Mouse (Mus musculus): ENCODE measurements at regions not wholly inside any gene's neighbourhood (a gene's known extent, or its start where the extent isn't known, plus 50 kb on each side); places are given as distances from the start of the nearest gene placed in this dataset.

DNA sequence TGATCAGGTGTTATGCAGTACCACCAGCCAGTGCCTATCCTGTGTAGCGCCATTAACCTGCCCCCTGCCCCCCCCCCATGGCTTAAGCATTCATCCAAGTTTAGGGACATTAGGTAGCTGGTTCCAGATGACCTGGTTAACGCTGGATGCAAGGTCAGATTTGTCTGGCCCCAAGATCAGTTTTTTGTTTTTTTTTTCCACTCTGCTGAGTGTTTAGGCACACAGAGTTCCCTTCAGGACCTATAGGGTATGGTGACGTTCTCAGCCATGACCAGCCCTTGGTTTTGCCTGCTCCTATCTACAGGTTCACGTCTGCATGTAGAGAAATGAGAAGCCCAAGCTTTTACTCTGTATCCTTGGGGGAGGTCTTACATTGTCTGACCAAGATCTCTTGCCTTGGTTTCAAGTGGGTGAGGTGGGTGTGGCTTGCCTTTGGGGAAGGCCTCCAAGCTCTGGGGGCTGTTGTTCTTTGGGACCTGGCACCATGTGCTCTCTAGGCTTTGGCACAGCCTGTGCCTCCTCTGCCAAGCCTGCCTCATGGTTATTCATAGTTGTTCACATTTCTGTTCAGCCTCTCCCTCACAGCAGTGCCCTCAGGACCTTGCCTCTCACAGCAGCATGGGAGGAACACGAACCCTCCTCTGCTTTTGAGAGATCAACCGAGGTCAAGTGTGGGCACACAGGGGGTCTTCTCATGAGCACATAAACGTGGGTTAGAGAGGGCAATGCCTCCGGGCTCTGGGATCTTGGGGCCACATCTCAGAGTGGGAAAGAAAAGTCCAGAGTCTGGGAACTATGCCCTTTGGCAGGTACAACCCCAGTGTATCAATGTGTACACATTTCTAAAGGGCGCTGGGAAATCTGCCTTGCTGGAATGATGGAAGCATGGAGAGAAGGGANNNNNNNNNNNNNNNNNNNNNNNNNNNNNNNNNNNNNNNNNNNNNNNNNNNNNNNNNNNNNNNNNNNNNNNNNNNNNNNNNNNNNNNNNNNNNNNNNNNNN lies 208.8 kb upstream of the Peli2 start:
- peaks cover 3% of the 10 kb centered on the region; the same call in 1 of the 2 replicates for H3K4me1 ChIP-seq (ENCODE audit: control insufficient read depth, insufficient read depth, low read length)
- no peaks in the 10 kb centered on the region for H3K27me3 ChIP-seq (ENCODE audit: control insufficient read depth, insufficient read depth, low read length)
- 36% methylated on average over 9 of the region's 9 CpGs for WGBS
- no peak overlapping the region; the same call in 1 of the 2 replicates for H3K27ac ChIP-seq (ENCODE audit: insufficient read depth, low read length)
- DNase-seq = peak in 1 of 2 experiments; percentile 30
- TF ChIP-seq POLR2A (IDR thresholded peaks at IDR 0.05; ENCODE audit: borderline replicate concordance, insufficient read depth, low read length) (no peak), CTCF (IDR thresholded peaks at IDR 0.05; ENCODE audit: borderline replicate concordance, insufficient read depth, low read depth, low read length) (no peak)
- H3K4me3 ChIP-seq (replicated peaks; ENCODE audit: insufficient read depth, low read depth, low read length) = no peak overlapping the region

DNA sequence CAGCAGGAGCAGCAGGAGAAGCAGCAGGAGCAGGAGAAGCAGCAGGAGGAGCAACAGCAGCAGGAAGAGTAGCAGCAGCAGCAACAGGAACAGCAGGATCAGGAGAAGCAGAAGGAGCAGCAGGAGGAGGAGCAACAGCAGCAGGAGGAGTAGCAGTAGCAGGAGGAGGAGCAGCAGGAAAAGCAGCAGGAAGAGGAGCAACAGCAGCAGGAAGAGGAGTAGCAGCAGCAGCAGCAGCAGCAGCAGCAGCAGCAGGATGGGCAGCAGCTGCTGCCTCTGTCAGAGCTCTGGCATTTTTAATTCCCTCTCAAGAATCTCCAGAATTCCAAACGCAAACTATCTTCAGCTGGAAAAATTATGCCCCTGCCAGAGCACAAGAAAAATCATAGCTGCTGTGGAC lies 205.0 kb upstream of the Peli2 start:
- Histone ChIP-seq H3K27me3 (ENCODE audit: control insufficient read depth, insufficient read depth, low read length) (no peaks in the 10 kb centered on the region), H3K4me1 (ENCODE audit: control insufficient read depth, insufficient read depth, low read length) (peaks cover 3% of the 10 kb centered on the region; the same call in 1 of the 2 replicates), H3K4me3 (replicated peaks; ENCODE audit: insufficient read depth, low read depth, low read length) (no peak overlapping the region), H3K27ac (ENCODE audit: insufficient read depth, low read length) (no peak overlapping the region)
- DNase-seq = no peak
- 46% methylated on average over 1 of the region's 1 CpGs for WGBS
- TF ChIP-seq POLR2A (IDR thresholded peaks at IDR 0.05; ENCODE audit: borderline replicate concordance, insufficient read depth, low read length) = no peak
- TF ChIP-seq CTCF (IDR thresholded peaks at IDR 0.05; ENCODE audit: borderline replicate concordance, insufficient read depth, low read depth, low read length) = no peak

DNA sequence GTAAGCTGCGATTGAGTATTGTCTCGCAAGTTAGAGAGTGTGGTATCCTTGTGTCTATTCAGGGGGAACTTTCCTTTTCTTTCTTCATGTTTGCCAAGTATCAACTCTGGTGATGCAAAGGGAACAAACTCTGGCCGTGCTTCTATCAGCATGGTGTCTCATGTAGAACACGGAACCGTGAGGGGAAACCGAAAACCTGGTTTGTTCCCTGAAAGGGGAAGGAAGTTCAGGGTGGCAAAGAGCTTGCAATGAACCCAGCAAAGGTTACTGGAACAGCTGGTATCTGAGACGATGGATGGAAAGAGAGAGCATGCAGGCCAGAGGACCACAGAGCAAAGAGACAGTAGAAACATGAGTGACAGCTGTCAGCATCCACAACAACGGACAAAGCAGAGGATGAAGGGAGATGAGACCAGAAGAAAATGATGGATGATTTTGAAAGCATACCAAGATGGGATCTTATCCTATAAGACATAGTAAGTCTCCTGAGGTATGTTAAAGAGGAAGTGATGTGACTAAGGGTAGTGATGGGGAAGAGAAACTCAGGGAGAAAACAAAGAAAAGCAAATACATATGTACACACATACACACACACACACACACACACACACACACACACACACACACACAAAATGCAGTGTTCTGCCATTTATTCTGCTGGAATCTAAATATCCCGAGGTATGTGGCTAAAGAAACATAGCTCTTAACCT lies 199.8 kb upstream of the Peli2 start:
- H3K27me3 ChIP-seq (ENCODE audit: control insufficient read depth, insufficient read depth, low read length) = no peaks in the 10 kb centered on the region
- H3K4me1 ChIP-seq (ENCODE audit: control insufficient read depth, insufficient read depth, low read length) = peaks cover 7% of the 10 kb centered on the region; the same call in 1 of the 2 replicates
- WGBS = 87% methylated on average over 9 of the region's 9 CpGs
- no peak for DNase-seq
- no peak overlapping the region for H3K4me3 ChIP-seq (replicated peaks; ENCODE audit: insufficient read depth, low read depth, low read length)
- no peak for TF ChIP-seq CTCF (IDR thresholded peaks at IDR 0.05; ENCODE audit: borderline replicate concordance, insufficient read depth, low read depth, low read length)
- no peak for TF ChIP-seq POLR2A (IDR thresholded peaks at IDR 0.05; ENCODE audit: borderline replicate concordance, insufficient read depth, low read length)
- no peak overlapping the region for H3K27ac ChIP-seq (ENCODE audit: insufficient read depth, low read length)

DNA sequence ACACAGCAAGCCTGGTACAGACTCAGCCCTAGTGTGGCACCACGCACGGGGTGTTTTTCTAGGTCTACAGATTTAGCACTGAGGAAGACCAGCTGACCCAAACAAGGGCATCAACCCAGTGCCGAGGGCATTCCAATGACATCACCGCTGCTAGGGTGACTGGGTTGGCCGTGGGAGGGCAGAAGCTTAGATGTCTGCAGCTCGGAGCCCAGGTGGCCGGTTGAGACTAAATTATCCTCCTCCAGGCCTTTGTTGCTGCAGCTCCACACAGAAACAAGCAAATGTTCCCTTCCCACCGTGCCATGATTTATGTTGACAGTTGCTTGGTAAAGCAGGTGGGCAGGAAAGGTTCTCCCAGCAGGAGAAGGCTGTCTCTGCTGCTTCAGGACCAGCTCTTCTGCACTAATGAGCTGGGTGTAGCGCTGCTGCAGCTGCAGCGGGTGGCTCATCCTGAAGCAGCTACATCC lies 198.8 kb upstream of the Peli2 start:
- no peaks in the 10 kb centered on the region for H3K27me3 ChIP-seq (ENCODE audit: control insufficient read depth, insufficient read depth, low read length)
- 13% methylated on average over 10 of the region's 10 CpGs for WGBS
- DNase-seq = peak in 1 of 2 experiments; percentile 22
- no peak for TF ChIP-seq POLR2A (IDR thresholded peaks at IDR 0.05; ENCODE audit: borderline replicate concordance, insufficient read depth, low read length)
- no peak for TF ChIP-seq CTCF (IDR thresholded peaks at IDR 0.05; ENCODE audit: borderline replicate concordance, insufficient read depth, low read depth, low read length)
- H3K27ac ChIP-seq (ENCODE audit: insufficient read depth, low read length) = no peak overlapping the region
- H3K4me1 ChIP-seq (ENCODE audit: control insufficient read depth, insufficient read depth, low read length) = peaks cover 7% of the 10 kb centered on the region; the same call in 1 of the 2 replicates
- no peak overlapping the region for H3K4me3 ChIP-seq (replicated peaks; ENCODE audit: insufficient read depth, low read depth, low read length)

DNA sequence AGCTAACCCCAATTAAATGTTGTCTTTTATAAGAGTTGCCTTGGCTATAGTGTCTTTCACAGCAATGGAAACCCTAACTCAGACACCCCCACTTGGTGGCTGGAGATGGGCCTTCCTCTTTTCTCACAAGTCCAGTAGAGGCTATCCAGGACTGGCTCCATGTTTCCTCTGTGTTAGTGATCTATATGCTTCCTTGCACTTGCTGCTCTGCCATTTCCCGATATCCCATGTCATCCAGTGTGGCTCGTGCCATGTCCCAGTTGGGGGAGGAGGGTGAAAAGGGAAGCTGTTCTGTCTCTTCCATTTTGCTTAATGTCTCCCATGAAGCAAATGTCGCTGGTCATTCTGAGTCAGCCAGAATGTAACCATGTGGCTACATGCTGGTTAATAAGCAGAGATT lies 194.2 kb upstream of the Peli2 start:
- WGBS = 82% methylated on average over 3 of the region's 3 CpGs
- DNase-seq = no peak
- TF ChIP-seq POLR2A (IDR thresholded peaks at IDR 0.05; ENCODE audit: borderline replicate concordance, insufficient read depth, low read length) = no peak
- TF ChIP-seq CTCF (IDR thresholded peaks at IDR 0.05; ENCODE audit: borderline replicate concordance, insufficient read depth, low read depth, low read length) = no peak
- peaks cover 7% of the 10 kb centered on the region; the same call in 1 of the 2 replicates for H3K4me1 ChIP-seq (ENCODE audit: control insufficient read depth, insufficient read depth, low read length)
- H3K4me3 ChIP-seq (replicated peaks; ENCODE audit: insufficient read depth, low read depth, low read length) = no peak overlapping the region
- no peak overlapping the region for H3K27ac ChIP-seq (ENCODE audit: insufficient read depth, low read length)
- H3K27me3 ChIP-seq (ENCODE audit: control insufficient read depth, insufficient read depth, low read length) = no peaks in the 10 kb centered on the region

DNA sequence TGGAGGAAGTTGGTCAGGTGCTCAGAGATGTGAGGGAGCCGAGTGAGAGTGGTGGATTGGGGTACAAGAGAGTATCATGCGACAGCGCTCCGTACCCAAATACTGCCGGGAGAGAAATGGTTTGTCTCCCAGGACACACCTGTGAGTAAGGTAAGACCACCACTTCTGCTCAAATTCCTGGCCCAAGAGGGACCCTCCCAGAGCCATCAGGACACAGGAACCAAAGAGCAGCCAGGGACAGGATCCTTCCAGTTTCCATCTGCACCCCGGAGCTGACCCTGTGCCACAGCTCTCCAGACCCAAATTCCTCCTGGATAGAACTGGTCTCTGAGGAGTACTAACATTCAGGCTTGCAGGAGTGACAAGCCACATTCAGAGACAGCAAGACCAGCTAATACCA lies 185.2 kb upstream of the Peli2 start:
- Histone ChIP-seq H3K27ac (ENCODE audit: insufficient read depth, low read length) (no peak overlapping the region), H3K4me3 (replicated peaks; ENCODE audit: insufficient read depth, low read depth, low read length) (no peak overlapping the region), H3K27me3 (ENCODE audit: control insufficient read depth, insufficient read depth, low read length) (no peaks in the 10 kb centered on the region), H3K4me1 (ENCODE audit: control insufficient read depth, insufficient read depth, low read length) (no peaks in the 10 kb centered on the region)
- 98% methylated on average over 6 of the region's 6 CpGs for WGBS
- TF ChIP-seq CTCF (IDR thresholded peaks at IDR 0.05; ENCODE audit: borderline replicate concordance, insufficient read depth, low read depth, low read length) (no peak), POLR2A (IDR thresholded peaks at IDR 0.05; ENCODE audit: borderline replicate concordance, insufficient read depth, low read length) (no peak)
- no peak for DNase-seq

DNA sequence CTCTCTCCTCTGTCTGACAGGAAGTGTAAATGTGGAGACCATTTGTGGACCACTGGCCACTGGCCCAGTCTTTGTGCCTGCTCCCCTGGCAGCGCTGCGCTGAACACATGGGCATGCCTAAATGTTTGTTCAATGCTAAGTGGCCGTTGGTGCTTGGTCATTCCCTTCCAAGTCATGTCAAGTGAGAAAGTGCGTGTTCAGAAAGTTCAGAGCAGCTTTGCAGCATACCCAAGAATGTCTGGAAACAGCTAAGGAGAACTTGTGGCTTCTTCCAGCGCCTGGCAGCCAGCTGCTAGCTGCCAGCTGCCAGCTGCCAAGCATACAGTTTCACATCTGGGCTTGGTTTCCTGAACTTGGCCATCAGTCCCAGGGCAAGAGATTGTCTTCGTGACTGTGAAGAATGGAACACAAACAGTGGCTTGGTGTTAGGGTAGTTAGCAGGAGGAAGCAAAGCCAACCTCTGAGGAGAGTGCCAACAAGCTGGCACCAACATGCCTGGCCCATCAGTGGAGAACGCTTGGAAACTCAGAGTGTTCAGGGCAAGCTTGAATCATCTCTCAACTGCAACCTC lies 183.5 kb upstream of the Peli2 start:
- WGBS = 9% methylated on average over 7 of the region's 7 CpGs
- peak in 1 of 2 experiments; percentile 10 for DNase-seq
- H3K27me3 ChIP-seq (ENCODE audit: control insufficient read depth, insufficient read depth, low read length) = no peaks in the 10 kb centered on the region
- H3K4me1 ChIP-seq (ENCODE audit: control insufficient read depth, insufficient read depth, low read length) = no peaks in the 10 kb centered on the region
- H3K27ac ChIP-seq (ENCODE audit: insufficient read depth, low read length) = no peak overlapping the region
- TF ChIP-seq CTCF (IDR thresholded peaks at IDR 0.05; ENCODE audit: borderline replicate concordance, insufficient read depth, low read depth, low read length) = no peak
- H3K4me3 ChIP-seq (replicated peaks; ENCODE audit: insufficient read depth, low read depth, low read length) = no peak overlapping the region

Measured in cerebellum, adult 2 months (tissue).